Mouse (Mus musculus) cerebral cortex, adult 2 months (tissue): ENCODE data around the gene Rgs12.

Source experiments
- WGBS: fragments of 180-500 bp; shearing (Covaris S2); methylation state at CpG from one replicate; pipeline ENCODE4 v1.1.7; 2018; 5-methylcytosine and 5-hydroxymethylcytosine counted together

Gene Rgs12

GRCm38 (mm10) chr5:34985867-34986266 is 36.6 kb downstream of the Rgs12 start:
- 47% methylated on average over 2 of the region's 2 CpGs for WGBS

DNA sequence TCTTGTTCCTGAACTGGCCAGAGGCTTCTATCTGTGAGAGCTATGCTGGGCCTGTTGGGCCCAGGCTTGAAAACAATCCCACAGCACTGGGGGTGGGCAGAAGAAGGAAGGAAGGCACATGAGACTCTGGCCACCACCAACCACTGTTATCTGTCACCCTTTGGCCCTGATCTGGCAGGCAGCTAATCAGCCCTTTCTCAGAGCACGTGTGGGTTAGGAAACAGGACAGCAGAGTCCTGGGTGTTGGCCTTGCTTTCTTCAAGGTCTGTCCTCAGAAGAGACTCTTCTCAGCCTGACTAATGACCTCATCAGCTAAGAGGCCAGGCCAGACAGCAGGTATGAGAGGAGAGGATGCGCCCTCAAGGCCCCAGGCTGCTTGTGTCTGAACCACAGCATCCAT is 38.2 kb downstream of the Rgs12 start:
- WGBS: 93% methylated on average over 2 of the region's 2 CpGs

DNA sequence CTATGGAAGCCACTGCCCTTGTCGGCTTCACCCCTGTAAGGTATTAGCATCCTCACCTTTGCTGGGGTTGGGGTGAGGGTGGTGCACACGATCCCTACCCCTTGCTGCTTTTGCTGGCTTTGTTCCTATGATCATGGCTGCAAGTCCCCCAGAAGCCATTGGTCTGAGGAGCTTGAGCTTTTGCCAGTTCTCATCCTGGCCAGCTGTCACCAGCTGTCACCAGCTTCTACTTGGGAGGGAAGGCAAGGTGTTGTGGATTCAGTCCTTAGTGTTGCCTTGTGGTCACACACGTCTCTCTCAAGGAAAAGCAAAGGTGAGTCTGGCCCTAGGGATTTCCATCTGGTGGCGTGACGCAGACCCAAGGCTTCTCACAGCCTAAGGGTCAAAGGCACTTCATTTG is 39.4 kb downstream of the Rgs12 start:
- WGBS: 90% methylated on average over 5 of the region's 5 CpGs

- WGBS: 24% methylated on average over 12 of the region's 12 CpGs
Observed at GRCm38 (mm10) chr5:34989321-34989772, 40.1 kb downstream of the Rgs12 start.

DNA sequence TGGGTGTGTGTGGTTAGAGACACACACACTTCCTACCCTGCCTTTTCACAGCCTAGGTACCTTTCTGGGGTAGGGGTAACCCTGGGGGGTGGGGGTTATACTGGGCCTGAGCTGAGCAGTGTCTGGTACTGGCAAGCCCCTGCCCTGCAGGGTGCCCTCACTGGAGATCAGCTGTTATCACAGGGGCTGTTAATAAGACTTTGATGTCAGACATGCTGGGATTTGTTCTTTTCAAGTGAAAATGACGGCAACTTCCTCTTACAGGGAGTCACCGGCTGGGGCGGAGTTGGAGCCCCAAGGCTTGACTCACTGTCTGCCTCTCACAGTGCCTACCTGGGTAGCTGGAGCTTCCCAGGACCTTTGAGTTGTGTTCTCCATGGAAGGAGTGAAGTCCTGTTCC is 49.5 kb downstream of the Rgs12 start:
- WGBS: 67% methylated on average over 3 of the region's 3 CpGs

- 71% methylated on average over 6 of the region's 6 CpGs for WGBS
Observed at GRCm38 (mm10) chr5:34999281-34999680, 50.0 kb downstream of the Rgs12 start.

DNA sequence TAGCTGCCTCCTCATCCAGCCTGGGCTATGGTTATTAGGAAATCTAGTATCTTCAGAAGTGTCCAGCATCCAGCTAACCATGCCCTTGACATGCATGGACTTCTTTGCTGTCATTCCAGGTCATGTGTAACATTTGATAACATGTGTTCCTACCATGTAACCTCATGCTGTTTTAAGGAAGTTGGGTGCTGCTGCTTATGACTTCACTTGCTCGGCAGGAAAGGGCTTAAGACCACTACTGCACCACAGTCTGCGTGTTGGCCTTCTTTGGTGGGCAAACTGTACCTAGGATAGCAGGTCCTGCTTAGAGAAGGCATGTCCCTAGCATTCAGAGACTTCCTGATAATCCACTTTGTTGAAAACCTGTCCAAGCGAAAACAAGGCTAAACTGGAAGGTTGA is 51.9 kb downstream of the Rgs12 start:
- WGBS: 82% methylated on average over 3 of the region's 3 CpGs

DNA sequence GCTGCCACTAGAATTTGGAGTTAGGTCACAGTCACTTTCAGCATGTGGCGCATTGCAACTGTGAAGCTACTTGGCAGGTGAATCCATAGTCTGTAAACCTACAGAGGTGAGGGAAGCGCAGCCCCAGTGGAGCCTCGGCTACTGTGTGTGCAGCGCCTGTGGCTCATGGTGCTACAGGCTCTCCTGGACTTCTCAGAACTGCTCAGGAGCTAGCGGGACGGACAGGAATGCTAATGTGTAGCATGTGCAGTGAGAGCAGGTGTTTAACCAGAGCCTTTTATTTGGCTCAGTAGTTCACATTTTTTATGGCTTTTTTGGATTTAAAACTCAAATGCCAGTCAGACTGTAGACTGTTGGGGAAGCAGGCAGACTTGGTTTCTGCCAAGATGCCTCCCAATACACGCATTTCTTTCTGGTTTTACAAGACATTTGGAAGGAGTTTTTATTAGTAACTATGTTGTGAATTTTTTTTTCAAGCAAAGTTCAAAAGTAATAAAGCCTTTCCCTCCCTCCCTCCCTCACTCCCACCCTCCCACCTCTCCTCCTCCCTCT is 54.4 kb downstream of the Rgs12 start:
- WGBS: 64% methylated on average over 7 of the region's 7 CpGs

- 74% methylated on average over 2 of the region's 2 CpGs for WGBS
Observed at GRCm38 (mm10) chr5:35004769-35005168, 55.5 kb downstream of the Rgs12 start.

- 94% methylated on average over 3 of the region's 3 CpGs for WGBS
Observed at GRCm38 (mm10) chr5:35005659-35006058, 56.4 kb downstream of the Rgs12 start.

GRCm38 (mm10) chr5:35006599-35006998 is 57.4 kb downstream of the Rgs12 start:
- WGBS: 74% methylated on average over 2 of the region's 2 CpGs

DNA sequence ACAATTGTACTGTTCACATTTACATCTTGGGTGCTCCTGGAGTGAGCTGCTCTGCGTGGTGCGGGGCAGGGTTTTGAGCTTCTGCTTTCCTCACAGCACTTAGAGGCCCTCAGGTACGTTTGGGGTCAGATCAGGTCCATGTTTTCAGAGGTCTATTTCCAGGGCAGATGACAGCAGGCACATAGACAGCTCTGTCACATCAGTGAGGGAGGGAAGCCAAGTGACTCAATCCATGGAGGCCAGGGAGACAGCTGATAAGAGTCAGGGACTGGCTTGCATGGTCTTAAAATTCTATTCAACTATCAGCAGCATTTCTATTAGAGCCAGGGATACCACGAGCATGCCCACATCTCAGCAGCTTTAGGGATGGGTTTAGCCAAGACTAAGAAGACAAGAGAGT is 59.9 kb downstream of the Rgs12 start:
- 96% methylated on average over 4 of the region's 4 CpGs for WGBS

DNA sequence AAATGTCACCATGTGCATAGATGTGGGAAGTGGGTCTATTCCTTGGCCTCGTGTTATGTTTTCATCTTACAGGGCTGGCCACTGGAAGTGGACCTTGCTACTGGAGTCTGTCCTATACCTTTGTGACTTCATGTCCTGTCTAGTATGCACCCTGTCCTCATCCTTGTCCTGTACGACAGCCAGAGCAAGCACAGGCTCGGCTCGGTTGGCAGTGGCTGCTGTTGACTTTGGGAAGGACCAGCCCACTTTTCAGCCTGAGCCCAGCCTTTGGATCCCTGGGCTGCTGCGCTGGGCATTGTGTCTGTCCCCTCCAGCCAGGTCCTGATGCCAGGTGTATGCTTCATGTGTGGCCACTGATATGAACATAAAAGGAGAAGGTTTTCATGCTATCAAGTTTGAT is 61.4 kb downstream of the Rgs12 start:
- WGBS: 74% methylated on average over 5 of the region's 5 CpGs

DNA sequence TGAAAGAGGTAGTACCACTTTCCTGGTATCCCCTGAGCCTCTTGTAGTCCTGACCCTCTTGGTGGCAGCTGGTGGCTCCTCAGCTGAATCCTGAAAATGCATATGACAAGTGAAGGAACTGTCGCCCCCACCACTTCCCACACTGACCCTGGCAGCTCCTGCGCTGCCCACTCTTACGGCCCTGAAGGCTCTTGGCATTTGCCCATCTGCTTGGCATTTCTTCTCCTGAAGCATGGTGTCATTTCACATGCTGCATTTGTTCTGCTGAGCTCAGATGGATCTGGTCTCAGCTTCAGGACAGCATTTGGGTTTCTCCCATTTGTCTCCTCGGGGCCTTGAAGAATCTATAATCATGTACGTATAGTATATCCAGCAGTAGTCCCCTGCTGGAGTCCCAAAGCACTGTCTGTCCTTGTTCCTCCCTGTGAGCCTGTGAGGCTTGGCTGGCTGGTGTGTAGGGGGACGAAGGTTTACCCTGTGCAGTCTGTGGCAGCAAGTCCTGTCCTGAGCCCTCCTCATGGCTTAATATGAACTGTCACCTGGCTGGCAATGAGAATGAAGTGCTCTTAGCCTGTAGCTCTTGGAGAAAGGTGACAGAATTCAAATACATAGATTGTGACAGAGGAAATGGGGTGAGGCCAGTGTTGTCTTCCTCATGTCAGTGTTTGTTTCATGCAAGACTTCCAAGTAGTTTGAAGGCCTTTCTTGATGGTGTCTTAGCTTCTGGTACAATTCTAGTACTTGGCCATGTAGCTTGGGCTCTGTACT is 62.1 kb downstream of the Rgs12 start:
- WGBS: 62% methylated on average over 6 of the region's 6 CpGs

DNA sequence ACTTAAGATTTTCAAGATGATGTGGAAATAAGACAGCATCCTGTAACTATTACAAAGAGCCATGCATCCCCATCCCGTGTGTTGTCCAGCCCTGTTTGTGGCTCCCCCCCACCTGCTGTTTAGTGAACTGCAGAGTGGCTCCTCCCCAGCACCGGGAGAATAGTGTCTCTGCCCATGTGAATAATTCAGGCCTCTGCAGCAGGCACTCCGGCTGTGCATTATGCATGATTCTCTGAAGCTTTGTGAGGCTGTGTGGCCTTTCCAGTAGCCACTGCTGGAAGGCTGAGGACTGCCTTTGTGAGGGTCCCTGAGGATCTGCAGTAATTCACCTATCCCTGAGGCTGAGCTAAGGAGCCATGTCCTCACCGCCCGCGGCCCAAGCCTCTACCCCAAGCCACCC is 64.8 kb downstream of the Rgs12 start:
- 63% methylated on average over 6 of the region's 6 CpGs for WGBS

- WGBS: 39% methylated on average over 9 of the region's 9 CpGs
Observed at GRCm38 (mm10) chr5:35019673-35020300, 70.5 kb downstream of the Rgs12 start.

- WGBS: 42% methylated on average over 9 of the region's 9 CpGs
Observed at GRCm38 (mm10) chr5:35020410-35021241, 71.4 kb downstream of the Rgs12 start.

DNA sequence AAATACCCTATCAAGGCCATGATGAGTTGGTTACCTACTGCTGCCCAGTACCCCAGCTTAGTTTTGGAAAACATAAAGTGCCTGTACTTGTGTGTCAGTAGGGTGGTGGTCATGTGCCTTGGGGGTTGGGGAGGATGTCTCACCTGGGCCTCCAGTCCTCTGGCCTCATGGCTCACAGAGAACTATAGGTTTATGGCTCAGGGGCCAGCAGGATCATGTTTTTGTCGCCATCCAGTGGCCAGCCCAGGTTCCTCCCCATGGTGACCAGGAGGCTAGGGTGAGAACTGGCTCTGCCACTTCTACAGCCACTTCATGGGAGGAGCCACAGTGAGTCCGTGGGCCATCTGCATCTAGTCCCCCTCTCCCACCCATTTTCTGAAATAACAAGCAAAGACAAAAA is 75.7 kb downstream of the Rgs12 start:
- WGBS: 34% methylated on average over 2 of the region's 2 CpGs

GRCm38 (mm10) chr5:35029303-35029702 is 80.1 kb downstream of the Rgs12 start:
- WGBS: 83% methylated on average over 1 of the region's 1 CpGs

DNA sequence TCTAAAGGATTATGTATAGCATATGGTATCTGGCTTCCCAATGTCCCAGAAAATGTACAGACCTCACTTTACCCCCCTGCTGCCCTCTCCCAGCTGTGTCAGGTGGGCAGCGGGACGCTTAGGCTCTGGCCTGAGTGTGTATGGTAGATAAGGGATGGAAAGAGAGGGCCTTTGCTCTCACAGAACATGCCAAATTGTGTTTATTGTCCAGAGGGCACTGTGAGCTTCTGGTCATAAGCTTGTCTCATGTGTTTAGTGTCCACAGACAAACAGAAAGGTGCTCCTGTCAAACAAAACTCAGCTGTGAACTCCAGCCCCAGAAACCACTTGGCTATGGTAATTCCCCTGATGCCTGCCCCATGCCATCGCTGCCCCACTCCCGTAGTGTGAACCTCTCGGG is 80.5 kb downstream of the Rgs12 start:
- 96% methylated on average over 5 of the region's 5 CpGs for WGBS

GRCm38 (mm10) chr5:35033068-35033467 is 83.8 kb downstream of the Rgs12 start:
- 63% methylated on average over 5 of the region's 5 CpGs for WGBS

GRCm38 (mm10) chr5:35033619-35034018 is 84.4 kb downstream of the Rgs12 start:
- WGBS: 72% methylated on average over 1 of the region's 1 CpGs
